Mouse (Mus musculus): ENCODE data around the gene Shank1.

- no peak for TF ChIP-seq CTCF (IDR thresholded peaks at IDR 0.05; ENCODE audit: low read depth, low read length)
- no peak for TF ChIP-seq GATA1 (IDR thresholded peaks at IDR 0.05; ENCODE audit: borderline replicate concordance, low read length)
- no peak for TF ChIP-seq POLR2AphosphoS5 (IDR thresholded peaks at IDR 0.05; ENCODE audit: insufficient replicate concordance, low read depth, low read length)
Measured at GRCm38 (mm10) chr7:44272546-44272945, 37.5 kb upstream of the Shank1 start.

All from G1E (cell line).